Mouse (Mus musculus): ENCODE data around the gene Tbc1d22b. TPM values are rescaled to one million over a fixed set of nuclear protein-coding genes. Genes with fewer than 3 reads are reported as not detected.
A peak's percentile ranks its signal among the peaks of the same experiment; 100 is the strongest.
"Not testable (repeated sequence)": the region's sequence is repeated elsewhere in the genome, so short reads cannot be mapped to it uniquely, and the experiment has no call there.

Gene Tbc1d22b
- 10 to 100 TPM; 43.4 to 45.7 TPM for total RNA-seq (2021)

DNA sequence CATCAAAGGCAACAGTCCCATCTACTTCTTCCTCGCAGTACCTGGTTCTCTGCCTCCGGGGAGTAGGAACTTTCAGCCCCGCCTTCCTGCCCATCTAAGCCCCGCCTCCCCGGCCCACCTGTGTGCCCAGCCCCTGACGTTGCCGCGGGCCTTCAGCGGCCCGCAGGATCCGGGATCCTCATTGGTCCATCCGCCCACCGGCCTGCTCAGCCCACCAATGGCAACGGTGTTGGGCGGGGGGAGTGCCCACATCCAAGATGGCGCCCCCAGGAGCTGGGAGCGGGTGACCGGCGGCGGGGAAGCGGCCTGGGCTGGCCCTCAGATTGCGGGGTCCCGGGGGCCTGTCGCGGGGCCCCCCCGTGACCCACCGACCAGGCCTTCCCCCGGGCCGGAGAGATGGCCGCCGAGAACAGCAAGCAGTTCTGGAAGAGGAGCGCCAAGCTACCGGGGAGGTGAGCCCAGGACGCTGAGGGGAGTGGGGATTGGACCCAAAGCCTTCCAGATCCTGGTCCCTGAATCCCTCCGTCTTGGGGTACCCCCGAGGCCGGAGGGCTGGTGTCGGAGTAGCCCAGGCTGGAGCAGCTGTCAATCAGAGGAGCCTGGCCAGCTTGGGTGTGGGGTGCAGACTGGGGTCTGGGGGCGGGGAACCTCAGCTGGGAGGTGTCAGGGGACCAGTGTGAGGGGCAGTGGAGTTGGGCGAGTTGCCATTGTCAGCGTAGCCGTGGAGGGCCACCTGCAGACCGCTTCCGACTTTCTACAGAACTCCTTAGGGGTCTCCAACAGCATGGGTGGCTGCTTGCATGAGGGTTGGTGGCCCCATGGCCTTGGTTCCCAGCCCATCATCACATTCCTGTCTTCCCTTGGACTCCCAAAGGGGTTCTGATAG lies at the start of gene Tbc1d22b, which contains the start of gene Gm17657:
TSS of gene Tbc1d22b (plus strand) at position 243 of the 886 bp plus-strand sequence.
TSS of gene Gm17657 (minus strand) at position 96 of the 886 bp plus-strand sequence.
- DNase-seq (ENCODE audit: extremely low spot score in 1 of 2, low spot score in 1 of 2): peak; percentile 82 to 83

DNA sequence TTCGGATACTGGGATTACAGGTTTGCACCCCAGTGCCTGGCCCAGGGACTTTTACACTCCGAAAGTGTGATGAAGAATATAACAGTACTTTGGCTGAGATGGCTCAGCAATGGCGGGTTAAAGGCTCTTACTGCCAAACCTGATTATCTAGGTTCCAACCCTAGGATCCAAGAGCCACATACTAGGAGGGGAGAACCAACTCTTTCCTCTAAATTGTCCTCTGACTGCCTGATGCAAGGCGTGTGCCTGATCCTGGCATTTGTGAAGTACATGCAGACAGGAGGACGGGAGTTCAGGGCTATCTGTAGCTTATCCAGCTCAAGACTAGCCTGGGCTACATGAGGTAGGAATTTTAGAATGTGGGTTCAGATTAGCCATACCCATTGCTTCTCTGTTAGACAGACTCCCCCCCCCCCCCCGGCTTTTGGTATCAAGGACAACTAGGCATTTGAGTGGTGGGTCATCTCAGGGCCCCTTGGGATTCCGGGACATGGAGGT lies 49.3 kb upstream of the Tbc1d22b start:
- no peak for DNase-seq (ENCODE audit: extremely low spot score in 1 of 2, low spot score in 1 of 2)

DNA sequence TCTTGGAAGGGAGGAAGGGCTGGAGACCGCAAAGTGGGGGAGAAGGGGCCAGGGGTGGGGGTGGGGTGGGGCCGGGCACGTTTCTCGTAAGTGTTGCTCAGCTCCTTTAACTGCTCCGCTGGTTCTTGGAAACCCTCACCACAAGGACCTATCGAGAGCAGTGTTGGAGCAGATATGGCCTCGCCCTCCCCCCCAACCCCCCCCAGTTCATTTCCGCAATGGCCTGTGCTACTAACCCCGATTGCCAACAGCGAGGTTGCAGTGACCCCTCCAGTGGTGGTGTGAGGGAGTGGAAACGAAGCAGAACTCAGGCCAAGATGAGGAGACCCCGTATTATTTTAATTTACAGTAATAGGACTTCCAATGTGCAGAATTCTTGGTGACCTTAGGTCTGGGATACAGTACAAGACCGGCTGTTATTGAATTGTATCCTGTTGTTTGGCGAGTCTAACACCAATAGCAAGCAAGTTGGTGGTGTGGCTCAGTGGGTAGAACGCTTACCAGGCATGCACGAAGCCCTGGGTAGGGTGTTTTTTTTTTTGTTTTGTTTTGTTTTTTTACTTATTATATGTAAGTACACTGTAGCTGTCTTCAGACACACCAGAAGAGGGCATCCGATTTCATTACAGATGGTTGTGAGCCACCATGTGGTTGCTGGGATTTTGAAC lies 48.6 kb upstream of the Tbc1d22b start:
- DNase-seq (ENCODE audit: extremely low spot score in 1 of 2, low spot score in 1 of 2): no peak

- no peak for DNase-seq (ENCODE audit: extremely low spot score in 1 of 2, low spot score in 1 of 2)
Measured at GRCm38 (mm10) chr17:29502005-29502668, 47.4 kb upstream of the Tbc1d22b start.

- DNase-seq (ENCODE audit: extremely low spot score in 1 of 2, low spot score in 1 of 2): no peak
Measured at GRCm38 (mm10) chr17:29502669-29503665, 46.6 kb upstream of the Tbc1d22b start.

DNA sequence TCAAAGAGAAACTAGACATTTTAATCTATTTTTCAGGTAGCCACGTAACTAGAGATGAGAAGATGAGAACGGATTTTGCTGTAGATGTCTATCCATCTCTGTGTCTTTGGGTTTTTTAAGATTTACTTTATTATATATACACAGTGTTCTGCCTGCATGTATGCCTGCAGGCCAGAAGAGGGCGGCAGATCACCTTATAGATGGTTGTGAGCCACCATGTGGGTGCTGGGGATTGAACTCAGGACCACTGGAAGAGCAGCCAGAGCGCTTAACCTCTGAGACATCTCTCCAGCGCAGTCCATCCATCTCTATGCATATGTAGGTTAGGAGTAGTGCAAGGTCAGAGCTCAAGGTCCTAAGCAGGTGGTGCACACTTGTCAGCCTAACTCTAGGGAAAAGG lies 45.9 kb upstream of the Tbc1d22b start:
- no peak for DNase-seq (ENCODE audit: extremely low spot score in 1 of 2, low spot score in 1 of 2)

- no peak for DNase-seq (ENCODE audit: extremely low spot score in 1 of 2, low spot score in 1 of 2)
Measured at GRCm38 (mm10) chr17:29508927-29509608, 40.5 kb upstream of the Tbc1d22b start.

GRCm38 (mm10) chr17:29510691-29511090 lies 38.9 kb upstream of the Tbc1d22b start:
- DNase-seq (ENCODE audit: extremely low spot score in 1 of 2, low spot score in 1 of 2): no peak

GRCm38 (mm10) chr17:29513044-29513730 lies 36.4 kb upstream of the Tbc1d22b start:
- DNase-seq (ENCODE audit: extremely low spot score in 1 of 2, low spot score in 1 of 2): peak in 1 of 2 experiments; percentile 11

GRCm38 (mm10) chr17:29514435-29514834 lies 35.1 kb upstream of the Tbc1d22b start:
- peak; percentile 81 to 82 for DNase-seq (ENCODE audit: extremely low spot score in 1 of 2, low spot score in 1 of 2)

DNA sequence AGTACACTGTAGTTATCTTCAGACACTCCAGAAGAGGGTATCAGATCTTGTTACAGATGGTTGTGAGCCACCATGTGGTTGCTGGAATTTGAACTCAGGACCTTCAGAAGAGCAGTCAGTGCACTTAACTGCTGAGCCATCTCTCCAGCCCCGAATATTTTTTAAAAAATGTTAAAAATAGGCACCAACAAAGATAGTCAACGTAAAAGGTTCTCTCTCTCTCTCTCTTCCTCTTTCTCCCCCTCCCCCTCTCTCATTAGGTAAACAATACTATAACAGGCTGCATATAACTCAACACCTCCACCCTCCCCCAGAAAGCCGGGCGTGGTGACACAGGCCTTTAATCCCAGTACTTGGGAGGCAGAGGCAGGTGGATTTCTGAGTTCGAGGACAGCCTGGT lies 30.9 kb upstream of the Tbc1d22b start:
- not testable (repeated sequence) for DNase-seq (ENCODE audit: extremely low spot score in 1 of 2, low spot score in 1 of 2)

DNA sequence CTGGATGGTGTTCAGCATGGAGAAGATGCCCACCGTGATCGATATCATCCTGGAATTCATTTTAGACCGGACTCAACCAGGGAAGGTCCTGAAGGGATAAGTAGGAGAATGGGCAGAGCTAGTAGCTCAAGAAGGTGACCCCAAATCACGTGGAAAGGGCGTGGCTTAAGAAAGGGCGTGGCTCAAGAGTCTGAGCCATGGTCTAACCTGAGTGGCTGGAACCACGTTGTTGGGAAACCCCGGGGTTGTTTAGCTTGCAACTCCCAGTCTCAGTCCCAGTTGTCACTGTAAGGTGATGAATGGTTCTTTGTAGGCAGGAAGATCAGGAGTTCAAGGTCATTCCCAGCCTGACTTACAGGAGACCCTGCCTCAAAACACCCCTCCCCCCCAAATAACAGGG lies 29.9 kb upstream of the Tbc1d22b start:
- DNase-seq (ENCODE audit: extremely low spot score in 1 of 2, low spot score in 1 of 2): no peak

- DNase-seq (ENCODE audit: extremely low spot score in 1 of 2, low spot score in 1 of 2): no peak
Measured at GRCm38 (mm10) chr17:29525613-29526012, 24.0 kb upstream of the Tbc1d22b start.

DNA sequence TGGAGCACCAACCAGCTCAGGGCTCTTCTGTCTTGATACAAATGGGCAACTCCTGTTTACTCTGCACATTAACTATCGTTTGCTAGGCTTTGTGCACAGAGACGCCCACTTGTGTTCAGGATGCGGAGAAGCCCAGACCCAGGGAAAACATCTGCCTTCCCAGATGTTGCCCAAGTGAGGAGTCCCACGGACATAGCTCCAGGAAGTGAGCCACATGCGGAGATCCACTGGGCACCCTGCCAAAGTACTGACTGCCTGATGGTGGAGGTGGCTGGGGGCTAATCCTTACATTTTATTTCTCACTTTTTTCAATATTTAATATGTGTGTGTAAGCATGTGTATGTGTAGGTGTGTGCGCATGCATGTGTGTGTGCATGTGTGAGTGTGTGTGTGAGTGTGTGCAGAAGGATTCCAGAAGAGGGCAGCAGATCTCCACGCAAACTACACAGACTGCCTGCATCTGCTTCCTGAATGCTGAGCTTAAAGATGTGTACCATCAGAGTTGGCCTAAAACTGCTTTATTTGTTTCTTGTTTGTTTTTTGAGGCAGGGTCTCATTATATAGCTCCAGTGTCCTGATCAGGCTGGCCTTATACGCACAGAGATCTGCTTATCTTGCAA lies 20.9 kb upstream of the Tbc1d22b start:
- DNase-seq (ENCODE audit: extremely low spot score in 1 of 2, low spot score in 1 of 2): no peak

GRCm38 (mm10) chr17:29530508-29530907 lies 19.1 kb upstream of the Tbc1d22b start:
- no peak for DNase-seq (ENCODE audit: extremely low spot score in 1 of 2, low spot score in 1 of 2)

GRCm38 (mm10) chr17:29531278-29531677 lies 18.3 kb upstream of the Tbc1d22b start:
- DNase-seq (ENCODE audit: extremely low spot score in 1 of 2, low spot score in 1 of 2): no peak

GRCm38 (mm10) chr17:29531757-29532384 lies 17.7 kb upstream of the Tbc1d22b start:
- no peak for DNase-seq (ENCODE audit: extremely low spot score in 1 of 2, low spot score in 1 of 2)

GRCm38 (mm10) chr17:29533866-29534265 lies 15.7 kb upstream of the Tbc1d22b start:
- no peak for DNase-seq (ENCODE audit: extremely low spot score in 1 of 2, low spot score in 1 of 2)

Data from layer of hippocampus, postnatal 25 days (tissue).